13 mouse cellular contexts compared by ENCODE assay signal in the genomic region with DNA sequence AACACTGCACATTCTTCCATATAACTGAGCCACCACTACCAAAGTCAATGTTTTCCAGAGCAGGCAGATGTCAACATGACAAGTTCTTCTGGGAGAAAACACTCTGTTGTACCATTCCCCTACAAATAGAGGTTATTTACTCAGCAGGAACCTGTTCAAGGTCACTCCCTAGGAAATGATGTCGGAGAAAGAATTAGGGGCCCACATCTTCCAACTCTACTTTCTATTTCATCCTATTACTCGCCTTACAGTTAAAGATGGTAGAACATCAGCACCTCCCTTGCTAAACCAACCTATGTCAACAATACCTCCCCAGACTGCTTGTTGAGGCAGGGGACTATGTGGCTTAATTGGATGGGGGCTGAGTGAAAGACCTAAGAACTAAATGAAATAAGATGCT. TPM values are rescaled to one million over a fixed set of nuclear protein-coding genes. Genes with fewer than 3 reads are reported as not detected.
DNase-seq lines count a peak whose midpoint lies in the region; ATAC-seq and TF ChIP-seq lines count a peak whose summit lies in the region.
"Had no signal": no experiment of that assay in that cellular context is flagged by ENCODE, and none has a peak within 500 bp of the region (broad histone marks: within the 10 kb centered on the region; RNA-seq: fewer than 3 reads in every experiment).

TSS of gene Rs1 (plus strand) at position 301 of the 400 bp plus-strand sequence.

- no peak for TF ChIP-seq CTCF in liver, embryonic 14.5 days (IDR thresholded peaks at IDR 0.05; ENCODE audit: low read depth)

- intact Hi-C loops in heart, postnatal 14 days (cut with DNase I), result loop anchor here (5.0 to 10.0 kb wide), 3 partner anchors 183 to 630 kb away; partner anchors contain the start of gene Pdha1

- no peak within 1 kb of the TSS for H3K27ac ChIP-seq in heart, embryonic 12.5 days (ENCODE audit: poor library complexity, severe bottlenecking)
- H3K27ac ChIP-seq in liver, embryonic 14.5 days, result no peak within 1 kb of the TSS

- peak within 1 kb of the TSS; percentile 61; the same call in 1 of the 2 replicates for H3K4me3 ChIP-seq in heart, embryonic 12.5 days
- peak within 1 kb of the TSS in 1 of 2 experiments; percentile 61; a peak in 2 of 4 replicates for H3K4me3 ChIP-seq in liver, embryonic 14.5 days (ENCODE audit: insufficient read depth in 1 of 2, low read depth in 2 of 2, low read length in 2 of 2)

- no peak for ATAC-seq in heart, embryonic 12.5 days (ENCODE audit: insufficient number of reproducible peaks, low FRiP score)
- ATAC-seq in liver, embryonic 14.5 days (ENCODE audit: insufficient read depth), result no peak

- no peak within 1 kb of the TSS for H3K9ac ChIP-seq in heart, embryonic 12.5 days
- no peak within 1 kb of the TSS for H3K9ac ChIP-seq in liver, embryonic 14.5 days (replicated peaks)

- no peak for DNase-seq in heart, postnatal 14 days
- DNase-seq in retina, postnatal 1 day, result peak; percentile 22
- no peak for DNase-seq in retina, embryonic 14.5 days (ENCODE audit: low spot score)
- DNase-seq in liver, embryonic 14.5 days (ENCODE audit: low read depth in 3 of 3, low spot score in 3 of 3), result no peak
- no peak for DNase-seq in thymus, postnatal 4 days
- no peak for DNase-seq in layer of hippocampus, adult 9-11 months
- DNase-seq in urinary bladder, postnatal 14 days (ENCODE audit: low spot score), result no peak
- DNase-seq: cerebellum, adult 11-12 months; lung, adult 18-20 months; thymus, postnatal 36 days had no signal

- H3K9me3 ChIP-seq in heart, embryonic 12.5 days (replicated peaks), result no peaks in the 10 kb centered on the region
- no peaks in the 10 kb centered on the region for H3K9me3 ChIP-seq in liver, embryonic 14.5 days (ENCODE audit: control insufficient read depth, low read length)

- no peaks in the 10 kb centered on the region for H3K27me3 ChIP-seq in heart, embryonic 12.5 days (replicated peaks)
- no peaks in the 10 kb centered on the region for H3K27me3 ChIP-seq in liver, embryonic 14.5 days (ENCODE audit: control insufficient read depth, insufficient read depth, low read length)

- 88% methylated on average over 2 of the region's 2 CpGs for WGBS in heart, embryonic 12.5 days
- 79% methylated on average over 2 of the region's 2 CpGs for WGBS in liver, embryonic 14.5 days (ENCODE audit: insufficient replicate concordance)

- no peak within 1 kb of the TSS for H3K4me2 ChIP-seq in heart, embryonic 12.5 days
- peak within 1 kb of the TSS; percentile 53 for H3K4me2 ChIP-seq in liver, embryonic 14.5 days (ENCODE audit: low read depth)

- H3K36me3 ChIP-seq in heart, embryonic 12.5 days, result no peaks in the 10 kb centered on the region
- H3K36me3 ChIP-seq in liver, embryonic 14.5 days (replicated peaks; ENCODE audit: control insufficient read depth, insufficient read depth, low read depth), result no peaks in the 10 kb centered on the region

- no peaks in the 10 kb centered on the region; the same call in 1 of the 2 replicates for H3K4me1 ChIP-seq in heart, embryonic 12.5 days (replicated peaks)
- no peaks in the 10 kb centered on the region for H3K4me1 ChIP-seq in liver, embryonic 14.5 days (replicated peaks; ENCODE audit: control insufficient read depth in 2 of 2, insufficient read depth in 2 of 2, low read length in 1 of 2)

- TF ChIP-seq EP300 in liver, embryonic 14.5 days (IDR thresholded peaks at IDR 0.05; ENCODE audit: low read depth), result no peak

RNA-seq across cellular contexts. Expression of gene Rs1, which starts in this region (rescaled TPM):
- polyA plus RNA-seq in heart, embryonic 12.5 days (2016; fragmentation: Nextera tagmentation; extraction: Ambion mirVana), result not detected in 2 replicates
- under 1 TPM; 0.29 to 0.57 TPM for total RNA-seq in heart, postnatal 14 days (2021)
- not detected in 2 replicates for polyA plus RNA-seq in liver, embryonic 14.5 days (2012; rRNA removed)
- polyA plus RNA-seq in liver, embryonic 14.5 days (2014; fragmentation: Nextera tagmentation; extraction: Ambion mirVana), result not detected in 2 replicates
- polyA plus RNA-seq: C2C12; gonadal fat pad, adult 2 months had no signal
